Mouse (Mus musculus) layer of hippocampus, adult 2 months (tissue): ENCODE data around the gene Gm20532. TPM values are rescaled to one million over a fixed set of nuclear protein-coding genes. Genes with fewer than 3 reads are reported as not detected.

Experiments used
- DNase-seq, 2 experiments: peaks; one replicate each; pipeline ENCODE4 v3.0.0; 2022; ENCODE audit warnings: low spot score in 2 of 2
- H3K27ac ChIP-seq: fragments of 200-600 bp; 2 replicates; pipeline ENCODE4 v1.8.1; 2022
- H3K4me3 ChIP-seq: fragments of 200-600 bp; 2 replicates; pipeline ENCODE4 v1.8.1; 2022; ENCODE audit warnings: mild to moderate bottlenecking
- CTCF ChIP-seq: fragments of 200-600 bp; conservative IDR thresholded peaks from 2 replicates; pipeline ENCODE4 v1.8.1; 2022; ENCODE audit warnings: antibody characterized with exemption, mild to moderate bottlenecking, moderate library complexity
- total RNA-seq, 2 experiments: library from RNA; stranded (reverse); gene quantifications; 2 replicates each; pipeline ENCODE4 v1.2.3; 2021

The Gm20532 gene
- total RNA-seq, 2 experiments from 2014 or later: not detected

GRCm38 (mm10) chr2:26553904-26554303 lies 32.5 kb upstream of the Gm20532 start:
- no peak overlapping the region for H3K27ac ChIP-seq
- no peak for DNase-seq
- no peak overlapping the region for H3K4me3 ChIP-seq
- TF ChIP-seq CTCF: no peak

GRCm38 (mm10) chr2:26555076-26555475 lies 31.4 kb upstream of the Gm20532 start:
- Histone ChIP-seq H3K27ac (peak overlapping the region; percentile 65), H3K4me3 (no peak overlapping the region)
- DNase-seq: peak; percentile 73 to 76
- TF ChIP-seq CTCF: no peak

- no peak for TF ChIP-seq CTCF
- H3K4me3 ChIP-seq: no peak overlapping the region
- no peak for DNase-seq
- H3K27ac ChIP-seq: peak overlapping the region; percentile 23; the same call in 1 of the 2 replicates
Observed at GRCm38 (mm10) chr2:26556535-26556993, 29.9 kb upstream of the Gm20532 start.

- no peak for DNase-seq
- Histone ChIP-seq H3K27ac (no peak overlapping the region), H3K4me3 (no peak overlapping the region)
- no peak for TF ChIP-seq CTCF
Observed at GRCm38 (mm10) chr2:26560506-26560905, 25.9 kb upstream of the Gm20532 start.

GRCm38 (mm10) chr2:26561351-26562016 lies 25.0 kb upstream of the Gm20532 start:
- DNase-seq: peak in 1 of 2 experiments; percentile 45
- peak; percentile 93 for TF ChIP-seq CTCF
- H3K27ac ChIP-seq: no peak overlapping the region
- H3K4me3 ChIP-seq: no peak overlapping the region

GRCm38 (mm10) chr2:26566221-26566620 lies 20.2 kb upstream of the Gm20532 start:
- Histone ChIP-seq H3K4me3 (no peak overlapping the region), H3K27ac (no peak overlapping the region)
- peak; percentile 79 for TF ChIP-seq CTCF
- DNase-seq: peak in 1 of 2 experiments; percentile 50

- Histone ChIP-seq H3K27ac (no peak overlapping the region), H3K4me3 (no peak overlapping the region)
- TF ChIP-seq CTCF: peak; percentile 85
- peak in 1 of 2 experiments; percentile 68 for DNase-seq
Observed at GRCm38 (mm10) chr2:26570034-26570433, 16.4 kb upstream of the Gm20532 start.

- Histone ChIP-seq H3K27ac (peak overlapping the region; percentile 51; the same call in 1 of the 2 replicates), H3K4me3 (0 out of 2 replicates have a peak overlapping the region, but pooled peaks have one; percentile 15)
- TF ChIP-seq CTCF: 0 out of 2 replicates have a peak, but pooled peaks have one; percentile 3
- DNase-seq: no peak
Observed at GRCm38 (mm10) chr2:26571400-26571799, 15.0 kb upstream of the Gm20532 start.

- DNase-seq: no peak
- Histone ChIP-seq H3K27ac (peak overlapping the region; percentile 69; the same call in 1 of the 2 replicates), H3K4me3 (0 out of 2 replicates have a peak overlapping the region, but pooled peaks have one; percentile 15)
- no peak for TF ChIP-seq CTCF
Observed at GRCm38 (mm10) chr2:26571826-26572225, 14.6 kb upstream of the Gm20532 start.

- Histone ChIP-seq H3K4me3 (no peak overlapping the region), H3K27ac (0 out of 2 replicates have a peak overlapping the region, but pooled peaks have one; percentile 7)
- DNase-seq: no peak
- TF ChIP-seq CTCF: no peak
Observed at GRCm38 (mm10) chr2:26573396-26573795, 13.0 kb upstream of the Gm20532 start.

- DNase-seq: no peak
- TF ChIP-seq CTCF: no peak
- H3K4me3 ChIP-seq: no peak overlapping the region
- 0 out of 2 replicates have a peak overlapping the region, but pooled peaks have one; percentile 7 for H3K27ac ChIP-seq
Observed at GRCm38 (mm10) chr2:26573807-26574206, 12.6 kb upstream of the Gm20532 start.

GRCm38 (mm10) chr2:26574862-26575261 lies 11.6 kb upstream of the Gm20532 start:
- no peak for DNase-seq
- Histone ChIP-seq H3K27ac (peak overlapping the region; percentile 12; the same call in 1 of the 2 replicates), H3K4me3 (no peak overlapping the region)
- TF ChIP-seq CTCF: no peak

GRCm38 (mm10) chr2:26575378-26575777 lies 11.1 kb upstream of the Gm20532 start:
- no peak for TF ChIP-seq CTCF
- H3K4me3 ChIP-seq: no peak overlapping the region
- DNase-seq: no peak
- peak overlapping the region; percentile 12; the same call in 1 of the 2 replicates for H3K27ac ChIP-seq

GRCm38 (mm10) chr2:26575865-26576264 lies 10.6 kb upstream of the Gm20532 start:
- Histone ChIP-seq H3K4me3 (no peak overlapping the region), H3K27ac (peak overlapping the region; percentile 12; the same call in 1 of the 2 replicates)
- no peak for DNase-seq
- no peak for TF ChIP-seq CTCF
